14 mouse cellular contexts compared by ENCODE assay signal in genomic region chr4:57919494-57920423, GRCm38 (mm10). TPM values are rescaled to one million over a fixed set of nuclear protein-coding genes. Genes with fewer than 3 reads are reported as not detected.
A peak's percentile ranks its signal among the peaks of the same experiment; 100 is the strongest.
DNase-seq lines count a peak whose midpoint lies in the region; ATAC-seq lines count a peak whose summit lies in the region.
"Had no signal": no experiment of that assay in that cellular context is flagged by ENCODE, and none has a peak within 500 bp of the region (broad histone marks: within the 10 kb centered on the region; RNA-seq: fewer than 3 reads in every experiment).

No protein-coding gene starts in this region.

- H3K9ac ChIP-seq in limb, embryonic 11.5 days (ENCODE audit: low read length) = no peak overlapping the region
- H3K9ac ChIP-seq: liver, embryonic 14.5 days had no signal

- H3K4me2 ChIP-seq in limb, embryonic 11.5 days (ENCODE audit: low read depth, severe bottlenecking) = no peak overlapping the region
- H3K4me2 ChIP-seq: heart, embryonic 11.5 days had no signal

- no peak overlapping the region for H3K4me3 ChIP-seq in limb, embryonic 11.5 days (ENCODE audit: low read depth, low read length)
- H3K4me3 ChIP-seq in limb, embryonic 10.5 days = no peak overlapping the region
- H3K4me3 ChIP-seq: erythroblast, embryonic 14.5 days had no signal

- ATAC-seq in limb, embryonic 11.5 days (ENCODE audit: insufficient number of reproducible peaks, low FRiP score, low TSS enrichment, low read depth) = 0 out of 2 replicates have a peak, but pooled peaks have one; percentile 16
- ATAC-seq in common myeloid progenitor, adult 5-6 weeks (replicated peaks; ENCODE audit: low read depth, poor library complexity, severe bottlenecking) = peak; percentile 67
- no peak for ATAC-seq in frontal cortex, adult (ENCODE audit: low TSS enrichment)
- no peak for ATAC-seq in erythroblast, adult 5-6 weeks (replicated peaks; ENCODE audit: low FRiP score, poor library complexity, severe bottlenecking)

- no peaks in the 10 kb centered on the region for H3K36me3 ChIP-seq in limb, embryonic 11.5 days (ENCODE audit: control insufficient read depth, insufficient read depth, low read length)
- H3K36me3 ChIP-seq in limb, embryonic 10.5 days = no peaks in the 10 kb centered on the region

- H3K9me3 ChIP-seq in limb, embryonic 11.5 days (ENCODE audit: control insufficient read depth, low read length) = no peaks in the 10 kb centered on the region
- no peaks in the 10 kb centered on the region for H3K9me3 ChIP-seq in limb, embryonic 10.5 days (replicated peaks)

- DNase-seq in limb, embryonic 11.5 days (ENCODE audit: low spot score) = peak; percentile 49
- DNase-seq in limb, embryonic 10.5 days (ENCODE audit: low spot score) = no peak
- peak; percentile 98 for DNase-seq in ES-CJ7 (ENCODE audit: low read depth, low spot score)
- DNase-seq in forelimb bud, embryonic 11.5 days (ENCODE audit: low read depth, low spot score) = peak; percentile 58
- DNase-seq in ovary, postnatal 36 days (ENCODE audit: low spot score) = no peak
- DNase-seq: adrenal gland, postnatal 10 days; cerebellum, adult 2 months; thymus, adult 18-20 months had no signal

- H3K27ac ChIP-seq in limb, embryonic 11.5 days (replicated peaks; ENCODE audit: low read depth, low read length) = no peak overlapping the region
- no peak overlapping the region for H3K27ac ChIP-seq in limb, embryonic 10.5 days
- H3K27ac ChIP-seq: liver, embryonic 14.5 days had no signal

- 14% methylated on average over 8 of the region's 8 CpGs for WGBS in limb, embryonic 11.5 days
- 19% methylated on average over 8 of the region's 8 CpGs for WGBS in limb, embryonic 10.5 days

- H3K27me3 ChIP-seq in limb, embryonic 11.5 days (ENCODE audit: control insufficient read depth, insufficient read depth, low read length) = peaks cover 4% of the 10 kb centered on the region; the same call in 1 of the 2 replicates
- peaks cover 29% of the 10 kb centered on the region for H3K27me3 ChIP-seq in limb, embryonic 10.5 days (ENCODE audit: low read depth, poor library complexity, severe bottlenecking)

- peaks cover 13% of the 10 kb centered on the region for H3K4me1 ChIP-seq in limb, embryonic 11.5 days (ENCODE audit: control insufficient read depth, insufficient read depth, low read length)
- peaks cover 36% of the 10 kb centered on the region for H3K4me1 ChIP-seq in limb, embryonic 10.5 days

RNA-seq across cellular contexts. Expression of gene D630039A03Rik, which starts 3.7 kb away (rescaled TPM):
- polyA plus RNA-seq in limb, embryonic 11.5 days (2014; fragmentation: Nextera tagmentation; extraction: Ambion mirVana) = 0.17 and 0.23 TPM in 2 replicates
- polyA plus RNA-seq in limb, embryonic 10.5 days (2016; fragmentation: Nextera tagmentation; extraction: Ambion mirVana) = 0.11 TPM in 1 of 2 replicates, not detected in the other
- total RNA-seq in common myeloid progenitor, adult 5-6 weeks (2017) = not detected in 2 replicates
- 0.42 TPM in 1 of 2 replicates, not detected in the other for total RNA-seq in erythroblast, adult 5-6 weeks (2015; ENCODE audit: low replicate concordance)
- 0.51 TPM in 1 of 2 replicates, not detected in the other for total RNA-seq in erythroblast, adult 5-6 weeks (2017; ENCODE audit: low replicate concordance)
- polyA plus RNA-seq: erythroblast, embryonic 14.5 days had no signal

RNA-seq across cellular contexts. Expression of gene Txn1, which starts 36.5 kb away (rescaled TPM):
- polyA plus RNA-seq in limb, embryonic 11.5 days (2014; fragmentation: Nextera tagmentation; extraction: Ambion mirVana) = 451 and 453 TPM in 2 replicates
- 399 and 437 TPM in 2 replicates for polyA plus RNA-seq in limb, embryonic 10.5 days (2016; fragmentation: Nextera tagmentation; extraction: Ambion mirVana)
- total RNA-seq in common myeloid progenitor, adult 5-6 weeks (2017) = 148 and 206 TPM in 2 replicates
- 135 and 150 TPM in 2 replicates for total RNA-seq in erythroblast, adult 5-6 weeks (2015; ENCODE audit: low replicate concordance)
- 38.0 and 69.0 TPM in 2 replicates for total RNA-seq in erythroblast, adult 5-6 weeks (2017; ENCODE audit: low replicate concordance)

Comparison
In these comparisons a context has a peak if more than half of its experiments do, and no peak if none do; other contexts are left out.
1. DNase-seq: peak in limb, embryonic 11.5 days (single experiment), ES-CJ7 (single experiment) and forelimb bud, embryonic 11.5 days (single experiment); none in limb, embryonic 10.5 days (single experiment) and ovary, postnatal 36 days (single experiment).
2. ATAC-seq: peak in limb, embryonic 11.5 days (single experiment) and common myeloid progenitor, adult 5-6 weeks (single experiment); none in frontal cortex, adult (single experiment) and erythroblast, adult 5-6 weeks (single experiment).